Mouse (Mus musculus) right cerebral cortex, postnatal 4 days (tissue): ENCODE measurements around the gene Rasl10a.

Experiments used
- DNase-seq: peaks from one replicate; pipeline ENCODE4 v3.0.0-alpha.2; 2022

Gene Rasl10a

DNA sequence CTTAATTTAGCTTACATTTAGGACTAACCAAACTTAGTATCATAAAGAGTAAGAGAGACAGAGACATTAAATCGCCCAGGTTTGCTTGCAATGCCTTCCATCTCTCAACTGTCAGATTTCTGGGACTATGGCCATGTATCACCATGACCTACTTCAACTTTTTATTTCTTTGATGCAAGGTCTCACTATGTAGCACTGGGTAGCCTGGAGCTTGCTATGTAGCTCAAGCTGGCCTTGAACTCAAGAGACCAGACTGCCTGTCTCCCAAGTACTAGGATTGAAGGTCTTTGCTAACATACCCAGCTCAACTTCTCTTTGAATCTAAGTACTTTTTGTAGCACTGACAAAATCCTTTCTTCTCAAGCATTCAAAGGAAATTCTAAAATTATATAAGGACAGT, 31.2 kb downstream of the Rasl10a start:
- no peak for DNase-seq

DNA sequence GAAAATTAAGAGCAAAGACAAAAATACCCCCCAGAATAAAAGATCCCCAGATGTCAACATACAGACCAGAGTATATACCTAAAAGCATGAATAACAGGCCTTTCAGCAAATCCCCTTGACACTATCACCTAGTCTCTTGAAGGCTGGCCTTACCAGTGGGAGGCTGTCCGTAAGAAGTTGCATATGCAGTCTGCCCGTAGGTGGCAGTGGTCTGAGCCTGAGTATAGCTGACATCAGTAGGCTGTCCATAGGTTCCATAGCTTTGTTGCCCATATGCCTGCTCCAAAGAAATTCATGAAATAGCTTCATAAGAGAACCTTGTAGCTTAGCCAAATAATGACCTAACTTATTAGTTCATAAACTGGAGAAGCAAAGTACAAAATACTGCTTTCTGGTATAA, 33.8 kb downstream of the Rasl10a start:
- DNase-seq: no peak

DNA sequence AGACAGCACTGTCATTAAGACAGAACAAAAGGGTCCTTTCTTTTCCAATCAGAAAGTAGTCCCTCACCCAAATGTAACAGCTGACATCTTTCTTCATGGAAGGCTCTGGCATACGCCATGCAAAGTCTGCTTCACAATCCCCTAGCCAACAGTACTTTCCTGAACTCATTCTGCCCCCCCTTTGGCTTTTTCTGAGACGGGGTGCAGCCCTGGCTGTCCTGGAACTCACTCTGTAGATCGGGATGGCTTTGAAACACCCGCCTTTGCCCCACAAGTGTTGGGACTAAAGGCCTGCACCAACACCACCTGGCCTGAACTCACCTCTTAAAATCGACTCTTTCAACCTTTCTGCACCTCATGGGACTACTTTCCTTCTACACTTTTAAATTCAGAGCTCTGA, 37.9 kb downstream of the Rasl10a start:
- DNase-seq: no peak

DNA sequence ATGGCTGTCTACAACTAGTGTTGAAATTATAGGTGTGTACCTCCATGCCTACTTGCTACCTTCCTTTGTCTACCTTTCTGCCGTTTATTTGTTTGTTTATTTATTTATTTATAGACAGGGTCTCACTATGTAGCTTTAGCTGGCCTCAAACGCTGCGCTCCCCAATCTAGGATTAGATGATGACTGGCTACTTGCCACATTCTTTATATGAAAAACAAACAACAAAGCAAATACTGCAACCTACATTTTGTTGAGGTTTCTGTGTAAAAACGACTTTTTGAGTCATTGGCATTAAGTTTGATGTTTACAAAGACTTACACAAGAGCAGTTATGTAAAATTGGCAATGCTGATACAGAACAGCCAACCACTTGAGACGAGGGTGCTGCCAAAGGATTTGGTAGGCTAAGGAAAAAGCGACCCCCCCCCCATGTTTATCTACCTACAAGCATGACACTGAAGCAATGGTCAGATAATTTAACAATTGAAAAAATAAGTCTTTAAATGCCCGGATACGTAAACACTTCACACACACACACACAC, 38.6 kb downstream of the Rasl10a start:
- DNase-seq: no peak

DNA sequence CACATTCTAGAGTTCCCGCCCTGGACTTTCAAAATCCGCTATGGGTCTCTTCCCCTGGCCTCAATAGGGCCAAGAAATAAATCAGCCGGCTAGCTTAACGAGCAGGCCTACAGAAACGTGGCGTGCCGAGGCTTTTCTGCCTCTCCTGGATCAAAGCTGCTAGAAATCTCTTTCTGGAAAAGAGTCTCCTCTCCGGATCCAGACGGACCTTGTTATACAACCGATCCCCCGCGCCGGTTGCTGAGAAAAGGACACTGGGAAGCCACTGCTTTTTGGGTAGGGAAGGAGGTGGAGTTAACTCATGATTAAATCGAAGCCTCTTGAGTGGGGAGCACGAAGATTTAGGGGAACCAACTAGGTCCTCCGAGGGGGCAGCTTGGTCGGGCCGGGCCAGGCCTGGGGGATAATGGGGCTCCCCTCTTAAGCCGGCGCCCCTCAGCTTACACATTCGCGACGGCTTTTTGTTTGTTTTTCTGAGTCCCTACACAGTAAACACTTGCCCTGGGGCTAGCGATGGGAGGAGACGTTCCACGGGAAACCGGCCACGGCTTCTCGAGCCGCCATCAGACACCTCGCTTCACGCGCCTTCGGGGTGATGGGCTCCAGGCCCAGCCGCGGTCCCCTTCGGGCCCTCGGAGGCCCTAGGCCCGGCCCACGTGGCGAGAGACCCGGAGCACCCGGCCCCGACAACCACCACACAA, 40.3 kb downstream of the Rasl10a start:
- no peak for DNase-seq

DNA sequence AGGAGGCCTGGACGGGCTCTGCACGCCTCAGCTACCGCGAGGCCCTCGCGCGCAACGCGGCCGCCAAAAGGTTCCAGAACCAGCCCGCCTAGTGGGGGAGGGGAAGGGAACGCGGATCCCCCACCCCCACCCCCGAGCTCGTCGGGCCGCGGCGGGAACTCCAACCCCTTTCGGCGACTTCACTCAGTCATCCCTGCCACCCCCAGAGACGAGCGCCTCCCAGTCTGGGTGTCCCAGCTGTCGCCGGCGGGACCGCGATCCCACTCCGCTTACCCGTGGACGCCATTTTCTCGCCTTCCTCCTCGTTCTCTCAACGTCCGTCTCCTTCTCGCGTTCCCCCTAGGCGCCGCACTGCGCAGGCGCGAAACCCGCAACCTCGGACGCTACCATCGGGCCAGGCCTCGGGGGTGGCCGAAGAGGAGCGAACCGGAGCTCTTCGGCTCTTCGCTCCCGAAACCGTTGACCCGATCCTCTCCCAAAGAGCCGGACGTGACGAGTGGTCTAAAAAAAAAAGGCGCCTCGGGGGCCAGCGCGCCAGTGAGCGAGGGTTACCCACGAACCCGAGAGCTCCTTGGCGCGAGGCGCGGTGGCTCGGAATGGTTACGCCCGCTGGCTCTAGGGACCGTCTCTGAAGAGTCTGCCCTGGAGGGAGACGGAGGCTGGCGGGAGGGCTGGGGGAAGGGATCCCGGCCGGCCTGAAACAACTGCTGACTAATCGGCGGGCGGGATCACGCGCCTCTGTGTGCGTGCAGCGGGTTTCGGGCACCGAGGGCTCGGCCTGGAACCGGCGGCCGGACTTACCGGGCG, 41.0 kb downstream of the Rasl10a start, which contains the start of the genes Rhbdd3 and Ewsr1:
Rhbdd3 (plus strand) TSS at position 191 of the 807 bp plus-strand sequence.
Ewsr1 (minus strand) TSS at position 531 of the 807 bp plus-strand sequence.
- DNase-seq: peak; percentile 98

DNA sequence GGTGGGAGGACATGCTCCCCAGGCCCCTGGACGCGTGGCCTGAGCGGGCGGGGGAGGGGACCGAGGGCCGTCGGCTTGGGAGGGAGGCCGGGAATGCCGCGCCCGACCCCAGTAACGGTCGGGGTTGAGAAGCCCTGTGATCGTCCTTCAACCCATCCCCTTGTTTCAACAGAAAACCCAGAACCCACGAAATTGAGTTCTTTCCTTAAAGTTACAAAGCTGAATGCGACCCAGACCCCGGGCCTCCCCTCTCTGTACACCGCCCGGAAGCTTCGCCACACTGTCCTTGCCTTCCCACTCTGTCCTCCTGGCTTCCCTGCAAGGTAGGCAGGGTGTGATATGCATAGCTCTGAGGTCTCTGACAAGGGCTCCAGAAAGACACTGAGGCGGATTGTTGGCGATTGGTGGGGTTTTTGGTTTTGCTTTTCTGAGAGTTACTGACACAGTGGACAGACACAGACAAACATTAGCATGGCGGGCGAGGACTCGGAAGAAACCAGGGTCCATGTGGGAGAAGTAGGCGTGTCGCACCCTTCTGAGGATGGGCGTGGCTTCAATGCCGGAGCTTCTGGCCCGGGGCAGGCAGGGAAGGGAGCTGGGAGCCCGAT, 41.8 kb downstream of the Rasl10a start:
- peak; percentile 68 for DNase-seq

DNA sequence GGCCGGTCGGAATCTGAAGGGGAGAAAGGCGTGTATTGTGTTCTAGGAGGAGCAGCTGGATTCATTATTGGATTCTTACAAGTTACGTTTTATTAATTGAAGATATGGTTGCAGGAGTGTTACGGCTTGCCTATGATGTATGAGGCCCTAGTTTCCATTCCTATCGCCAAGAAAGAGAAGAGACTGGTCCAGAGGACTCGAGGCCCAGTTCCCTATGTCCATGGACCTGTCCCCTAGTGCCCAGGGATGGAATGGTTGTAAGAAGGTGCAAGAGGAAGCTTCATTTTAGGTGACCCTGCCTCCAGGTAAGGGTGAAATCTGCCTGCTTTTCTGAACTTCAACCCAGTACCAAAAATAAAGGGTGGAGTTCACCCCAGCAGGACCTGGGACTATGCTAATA, 42.4 kb downstream of the Rasl10a start:
- no peak for DNase-seq

DNA sequence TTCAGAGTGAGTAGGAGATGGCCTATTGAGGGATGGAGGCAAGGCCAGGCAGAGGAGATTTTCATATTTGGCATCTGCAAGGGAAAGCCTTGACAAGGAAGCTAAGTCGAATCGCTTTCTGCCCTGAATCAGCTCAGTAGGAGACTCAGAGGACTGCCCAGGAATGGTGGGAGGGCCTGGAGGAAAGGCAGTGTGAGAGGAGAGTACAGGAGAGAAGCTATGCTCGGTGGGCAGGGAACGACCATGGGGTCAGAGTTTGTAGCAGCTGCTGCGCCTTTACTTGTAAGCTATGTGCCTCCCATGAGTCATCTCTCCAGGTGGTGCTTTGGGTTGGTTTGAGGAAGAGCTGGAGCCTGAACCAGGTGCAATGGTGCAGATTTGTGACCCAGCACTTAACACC, 42.9 kb downstream of the Rasl10a start:
- no peak for DNase-seq

DNA sequence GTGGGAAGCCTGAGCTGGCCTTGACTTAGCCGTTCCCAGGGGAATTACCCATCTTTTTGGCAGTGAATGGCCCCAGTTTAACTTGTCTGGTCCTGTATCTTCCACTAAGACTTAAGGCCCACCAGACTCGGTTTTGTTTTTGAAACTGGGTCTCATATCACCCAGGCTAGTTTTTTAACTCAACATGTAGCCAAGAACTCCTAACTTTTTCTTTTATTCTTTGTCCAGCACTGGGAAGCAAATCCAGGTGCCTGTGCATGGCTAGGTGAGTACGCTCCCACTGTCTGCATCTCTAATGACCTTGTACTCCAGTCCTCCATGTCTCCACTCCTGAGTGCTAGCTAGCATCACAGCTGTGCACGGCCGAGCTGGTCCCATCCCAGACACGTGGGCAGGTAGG, 43.7 kb downstream of the Rasl10a start:
- no peak for DNase-seq

DNA sequence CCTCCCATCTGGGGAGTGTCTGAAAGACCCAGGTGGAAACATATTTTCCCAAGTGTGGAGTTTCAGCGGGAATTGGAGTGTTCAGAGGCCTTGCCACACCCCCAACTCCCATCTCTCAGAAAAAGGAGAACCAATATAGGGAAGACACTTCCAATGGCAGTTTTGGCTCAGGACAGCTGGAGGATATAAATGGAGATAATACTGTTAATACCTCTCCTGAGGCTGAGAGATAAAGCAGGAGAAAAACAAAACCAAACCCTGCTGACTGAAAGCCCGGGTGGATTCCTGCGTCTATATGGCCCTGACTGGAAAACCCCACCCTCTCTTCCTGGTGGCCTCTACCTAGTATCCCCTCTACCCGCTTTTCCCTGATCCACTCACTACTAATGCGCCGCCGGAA, 44.5 kb downstream of the Rasl10a start:
- no peak for DNase-seq

DNA sequence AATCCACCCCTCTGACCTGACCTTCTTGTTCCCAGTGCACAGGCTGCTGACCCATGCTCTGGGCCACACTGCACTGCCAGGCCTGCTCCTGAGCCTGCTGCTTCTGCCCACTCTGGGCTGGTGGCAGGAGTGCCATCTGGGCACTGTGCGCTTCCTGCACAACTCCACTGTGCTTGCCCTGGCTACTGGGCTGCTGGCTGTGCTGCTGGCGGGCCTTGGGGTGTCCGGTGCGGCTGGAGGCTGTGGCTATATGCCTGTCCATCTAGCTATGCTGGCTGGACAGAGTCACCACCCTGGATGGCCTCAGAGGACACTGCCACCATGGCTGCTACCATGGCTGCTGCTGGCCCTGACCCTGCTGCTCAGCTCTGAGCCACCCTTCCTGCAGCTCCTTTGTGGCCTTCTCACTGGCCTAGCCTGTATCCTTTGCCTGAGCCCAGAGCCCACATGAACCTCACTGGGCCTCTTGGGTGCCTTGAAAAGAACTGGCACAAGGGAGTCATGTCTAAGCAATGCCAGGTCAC, 46.1 kb downstream of the Rasl10a start:
- DNase-seq: no peak

DNA sequence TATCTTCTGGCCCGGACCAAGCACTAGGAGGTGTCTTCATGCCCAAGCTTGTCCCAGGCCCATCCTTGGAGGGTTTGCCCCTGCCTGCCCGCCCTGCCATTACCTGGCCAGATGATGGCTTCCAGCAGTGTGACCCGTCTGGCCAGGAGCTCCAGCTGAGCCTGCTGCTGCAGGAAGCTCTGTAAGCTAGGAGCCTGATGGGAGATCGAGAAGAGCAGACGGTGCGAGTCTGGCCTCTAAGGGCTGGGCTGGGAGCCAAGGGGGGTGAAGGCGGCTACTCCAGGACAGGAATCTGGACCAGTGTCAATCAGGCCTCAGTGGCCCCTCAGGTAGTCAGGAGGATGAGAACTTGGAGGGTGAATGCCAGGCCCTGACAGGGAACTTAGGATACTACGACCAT, 51.5 kb downstream of the Rasl10a start:
- DNase-seq: no peak
